Mouse (Mus musculus): ENCODE results near the gene Ece1. TPM values are rescaled to one million over a fixed set of nuclear protein-coding genes. Genes with fewer than 3 reads are reported as not detected.
A peak's percentile ranks its signal among the peaks of the same experiment; 100 is the strongest.

Ece1 gene
- total RNA-seq, 1 experiment, result 99.2 TPM

GRCm38 (mm10) chr4:137853822-137854221 is 8.2 kb upstream of the Ece1 start:
- Histone ChIP-seq H3K4me3 (ENCODE audit: insufficient read depth in 1 of 2, low read depth in 1 of 2, low read length in 2 of 2, poor library complexity in 1 of 2, severe bottlenecking in 1 of 2) (no peak overlapping the region), H3K4me1 (ENCODE audit: control insufficient read depth in 2 of 2, insufficient read depth in 2 of 2, low read length in 2 of 2, poor library complexity in 1 of 2) (no peaks in the 10 kb centered on the region), H3K9ac (ENCODE audit: insufficient read depth, low read depth, low read length, poor library complexity, severe bottlenecking) (no peak overlapping the region), H3K9me3 (ENCODE audit: control insufficient read depth, insufficient read depth, low read depth, low read length) (no peaks in the 10 kb centered on the region), H3K27ac (ENCODE audit: insufficient read depth, low read depth, low read length, poor library complexity, severe bottlenecking) (no peak overlapping the region), H3K36me3 (ENCODE audit: control insufficient read depth, insufficient read depth, low read length, poor library complexity, severe bottlenecking) (no peaks in the 10 kb centered on the region)
- in situ Hi-C loops (cut with MboI; ENCODE audit: low sequenced_read_pairs in 2 of 2, unreplicated experiment in 2 of 2), result loop anchor here in 1 of 2 experiments (10.0 kb wide), 1 partner anchor 101 kb away; no protein-coding TSS in a partner anchor
- TF ChIP-seq HCFC1 (IDR thresholded peaks at IDR 0.05; ENCODE audit: borderline replicate concordance, insufficient read depth, low read length) (no peak), ZC3H11A (IDR thresholded peaks at IDR 0.05; ENCODE audit: borderline replicate concordance, low read depth, low read length) (no peak), MAFK (IDR thresholded peaks at IDR 0.05; ENCODE audit: insufficient read depth, low read depth, low read length) (no peak), CHD2 (IDR thresholded peaks at IDR 0.05; ENCODE audit: low read depth, low read length) (no peak)
- no peak for DNase-seq (ENCODE audit: low read depth, low spot score)

- in situ Hi-C loops (cut with MboI; ENCODE audit: low sequenced_read_pairs in 2 of 2, unreplicated experiment in 2 of 2), result loop anchor here (5.0 to 10.0 kb wide), 2 partner anchors 91 to 99 kb away; no protein-coding TSS in a partner anchor
Measured at GRCm38 (mm10) chr4:137855741-137856341, 6.2 kb upstream of the Ece1 start.

GRCm38 (mm10) chr4:137857116-137857515 is 4.9 kb upstream of the Ece1 start:
- no peaks in the 10 kb centered on the region for H3K36me3 ChIP-seq (ENCODE audit: control insufficient read depth, insufficient read depth, low read length, poor library complexity, severe bottlenecking)
- H3K27ac ChIP-seq (ENCODE audit: insufficient read depth, low read depth, low read length, poor library complexity, severe bottlenecking), result no peak overlapping the region
- no peaks in the 10 kb centered on the region for H3K9me3 ChIP-seq (ENCODE audit: control insufficient read depth, insufficient read depth, low read depth, low read length)
- H3K4me3 ChIP-seq (ENCODE audit: insufficient read depth in 1 of 2, low read depth in 1 of 2, low read length in 2 of 2, poor library complexity in 1 of 2, severe bottlenecking in 1 of 2), result no peak overlapping the region
- peak; percentile 76 for DNase-seq (ENCODE audit: low read depth, low spot score)
- H3K4me1 ChIP-seq (ENCODE audit: control insufficient read depth in 2 of 2, insufficient read depth in 2 of 2, low read length in 2 of 2, poor library complexity in 1 of 2), result no peaks in the 10 kb centered on the region
- in situ Hi-C loops (cut with MboI; ENCODE audit: low sequenced_read_pairs in 2 of 2, unreplicated experiment in 2 of 2), result loop anchor here (5.0 to 10.0 kb wide), 2 partner anchors 90 to 98 kb away; no protein-coding TSS in a partner anchor
- no peak overlapping the region for H3K9ac ChIP-seq (ENCODE audit: insufficient read depth, low read depth, low read length, poor library complexity, severe bottlenecking)
- no peak for TF ChIP-seq MAFK (IDR thresholded peaks at IDR 0.05; ENCODE audit: insufficient read depth, low read depth, low read length)
- no peak for TF ChIP-seq HCFC1 (IDR thresholded peaks at IDR 0.05; ENCODE audit: borderline replicate concordance, insufficient read depth, low read length)
- TF ChIP-seq ZC3H11A (IDR thresholded peaks at IDR 0.05; ENCODE audit: borderline replicate concordance, low read depth, low read length), result peak; percentile 57

More at GRCm38 (mm10) chr4:137855741-137856341, 6.2 kb upstream of the Ece1 start:
- no peak overlapping the region for H3K9ac ChIP-seq (ENCODE audit: insufficient read depth, low read depth, low read length, poor library complexity, severe bottlenecking)
- no peaks in the 10 kb centered on the region for H3K36me3 ChIP-seq (ENCODE audit: control insufficient read depth, insufficient read depth, low read length, poor library complexity, severe bottlenecking)
- H3K27ac ChIP-seq (ENCODE audit: insufficient read depth, low read depth, low read length, poor library complexity, severe bottlenecking), result no peak overlapping the region
- TF ChIP-seq ZC3H11A (IDR thresholded peaks at IDR 0.05; ENCODE audit: borderline replicate concordance, low read depth, low read length) (no peak), HCFC1 (IDR thresholded peaks at IDR 0.05; ENCODE audit: borderline replicate concordance, insufficient read depth, low read length) (no peak), CHD2 (IDR thresholded peaks at IDR 0.05; ENCODE audit: low read depth, low read length) (no peak), MAFK (IDR thresholded peaks at IDR 0.05; ENCODE audit: insufficient read depth, low read depth, low read length) (no peak), ZNF384 (IDR thresholded peaks at IDR 0.05; ENCODE audit: low read depth, low read length) (no peak)
- no peaks in the 10 kb centered on the region for H3K4me1 ChIP-seq (ENCODE audit: control insufficient read depth in 2 of 2, insufficient read depth in 2 of 2, low read length in 2 of 2, poor library complexity in 1 of 2)
- H3K9me3 ChIP-seq (ENCODE audit: control insufficient read depth, insufficient read depth, low read depth, low read length), result no peaks in the 10 kb centered on the region
- no peak for DNase-seq (ENCODE audit: low read depth, low spot score)
- H3K4me3 ChIP-seq (ENCODE audit: insufficient read depth in 1 of 2, low read depth in 1 of 2, low read length in 2 of 2, poor library complexity in 1 of 2, severe bottlenecking in 1 of 2), result no peak overlapping the region

GRCm38 (mm10) chr4:137858371-137858770 is 3.7 kb upstream of the Ece1 start:
- H3K36me3 ChIP-seq (ENCODE audit: control insufficient read depth, insufficient read depth, low read length, poor library complexity, severe bottlenecking), result no peaks in the 10 kb centered on the region
- peaks cover 0 to 3% of the 10 kb centered on the region in 2 experiments; a peak in 1 of 4 replicates for H3K4me1 ChIP-seq (ENCODE audit: control insufficient read depth in 2 of 2, insufficient read depth in 2 of 2, low read length in 2 of 2, poor library complexity in 1 of 2)
- in situ Hi-C loops (cut with MboI; ENCODE audit: low sequenced_read_pairs in 2 of 2, unreplicated experiment in 2 of 2), result loop anchor here (5.0 to 10.0 kb wide), 2 partner anchors 89 to 96 kb away; no protein-coding TSS in a partner anchor
- DNase-seq (ENCODE audit: low read depth, low spot score), result no peak
- H3K27ac ChIP-seq (ENCODE audit: insufficient read depth, low read depth, low read length, poor library complexity, severe bottlenecking), result no peak overlapping the region
- TF ChIP-seq ZNF384 (IDR thresholded peaks at IDR 0.05; ENCODE audit: low read depth, low read length) (no peak), CHD2 (IDR thresholded peaks at IDR 0.05; ENCODE audit: low read depth, low read length) (no peak), HCFC1 (IDR thresholded peaks at IDR 0.05; ENCODE audit: borderline replicate concordance, insufficient read depth, low read length) (no peak), MAFK (IDR thresholded peaks at IDR 0.05; ENCODE audit: insufficient read depth, low read depth, low read length) (no peak), ZC3H11A (IDR thresholded peaks at IDR 0.05; ENCODE audit: borderline replicate concordance, low read depth, low read length) (no peak)
- H3K9ac ChIP-seq (ENCODE audit: insufficient read depth, low read depth, low read length, poor library complexity, severe bottlenecking), result no peak overlapping the region
- no peaks in the 10 kb centered on the region for H3K9me3 ChIP-seq (ENCODE audit: control insufficient read depth, insufficient read depth, low read depth, low read length)
- H3K4me3 ChIP-seq (ENCODE audit: insufficient read depth in 1 of 2, low read depth in 1 of 2, low read length in 2 of 2, poor library complexity in 1 of 2, severe bottlenecking in 1 of 2), result no peak overlapping the region
